Mouse (Mus musculus) Patski (cell line): ENCODE results near the gene Yipf3. TPM values are rescaled to one million over a fixed set of nuclear protein-coding genes. Genes with fewer than 3 reads are reported as not detected.
A peak's percentile ranks its signal among the peaks of the same experiment; 100 is the strongest.

Experiments
- ATAC-seq: fragments of 100-300 bp; one replicate; pipeline ENCODE4 v1.8.0; 2021
- CTCF ChIA-PET: fragments of 350-600 bp; sonication (Branson Sonifier 250); formaldehyde crosslinking; loops from one replicate; lab custom pipeline; 2022; ENCODE audit warnings: inconsistent platforms; lab: Charles Lee
- POLR2A ChIA-PET: fragments of 350-600 bp; sonication (Branson Sonifier 250); formaldehyde crosslinking; loops from one replicate; lab custom pipeline; 2022; ENCODE audit warnings: antibody characterized with exemption, inconsistent platforms; lab: Charles Lee
- DNase-seq: peaks from one replicate; pipeline ENCODE4 v3.0.0-alpha.2; 2011; ENCODE audit warnings: low read depth, low spot score
- H3K27me3 ChIP-seq: fragments of 371-371 bp; one replicate; pipeline ENCODE4 v1.5.1; 2021
- CTCF ChIP-seq: fragments of 100-300 bp; IDR thresholded peaks from one replicate; pipeline ENCODE4 v1.5.1; 2021
- in situ Hi-C: fragments of 300-500 bp; cut with MboI; formaldehyde crosslinking; loops from 3 replicates; pipeline ENCODE4 v1.11.1; 2018; ENCODE audit warnings: low pct_unique_long_range_greater_than_20kb, mixed read lengths
- polyA plus RNA-seq: library from polyadenylated mRNA; unstranded; gene quantifications from one replicate; pipeline ENCODE4 v1.2.3, GENCODE M21; 2021

Yipf3 gene
- polyA plus RNA-seq, 1 experiment from 2014 or later = 88.7 TPM

GRCm38 (mm10) chr17:46297364-46298219 lies 49.7 kb downstream of the Yipf3 start, which contains the start of gene Dlk2:
Gene Dlk2, plus strand, starts transcription at chr17:46297421.
- in situ Hi-C loops = loop anchor here (5.0 kb wide), 1 partner anchor 35 kb away; no protein-coding TSS in a partner anchor
- H3K27me3 ChIP-seq = peaks cover 28% of the 10 kb centered on the region
- ATAC-seq = no peak

GRCm38 (mm10) chr17:46298220-46298913 lies 50.5 kb downstream of the Yipf3 start:
- DNase-seq (no peak), ATAC-seq (peak; percentile 66)
- ChIA-PET CTCF (interaction anchor here (1.0 to 3.7 kb wide), 3 partner anchors 18 to 34 kb away, joined by 3 to 26 read pairs (median 4); no protein-coding TSS in a partner anchor), POLR2A (interaction anchor here (0.9 kb wide), 1 partner anchor 32 kb away, joined by 3 read pairs; no protein-coding TSS in a partner anchor)
- in situ Hi-C loops = loop anchor here (5.0 kb wide), 1 partner anchor 36 kb away; no protein-coding TSS in a partner anchor
- peaks cover 26% of the 10 kb centered on the region for H3K27me3 ChIP-seq
- no peak for TF ChIP-seq CTCF

More at GRCm38 (mm10) chr17:46297364-46298219, 49.7 kb downstream of the Yipf3 start, which contains the start of gene Dlk2:
- CTCF ChIA-PET = interaction anchor here (1.7 kb wide), 1 partner anchor 28 kb away, joined by 4 read pairs; no protein-coding TSS in a partner anchor
- DNase-seq = no peak
- POLR2A ChIA-PET = interaction anchor here (0.6 to 0.9 kb wide), 2 partner anchors 31 to 376 kb away, joined by 3 read pairs; no protein-coding TSS in a partner anchor
- no peak for TF ChIP-seq CTCF

- ChIA-PET CTCF (interaction anchor here (1.0 to 3.7 kb wide), 2 partner anchors 32 to 37 kb away, joined by 3 to 26 read pairs; no protein-coding TSS in a partner anchor), POLR2A (interaction anchor here (1.3 kb wide), 1 partner anchor 41 kb away, joined by 3 read pairs; no protein-coding TSS in a partner anchor)
- no peak for TF ChIP-seq CTCF
- H3K27me3 ChIP-seq = peaks cover 5% of the 10 kb centered on the region
- no peak for DNase-seq
- in situ Hi-C loops = no loop called here
- no peak for ATAC-seq
Measured at GRCm38 (mm10) chr17:46301892-46302291, 54.0 kb downstream of the Yipf3 start.

Other genes starting within 250 kb of the Yipf3 start
- 124 TPM for gene Vegfa, start 215.7 kb upstream of the Yipf3 start, polyA plus RNA-seq
- gene Mrps18a, start 137.1 kb upstream of the Yipf3 start, polyA plus RNA-seq = 100 TPM
- gene Rsph9, start 103.9 kb upstream of the Yipf3 start, polyA plus RNA-seq = 29.3 TPM
- gene Mad2l1bp, start 94.5 kb upstream of the Yipf3 start, polyA plus RNA-seq = 14.6 TPM
- 84.7 TPM for gene Gtpbp2, start 87.0 kb upstream of the Yipf3 start, polyA plus RNA-seq
- gene Polh, start 45.4 kb upstream of the Yipf3 start, polyA plus RNA-seq = 14.4 TPM
- gene Xpo5, start 45.3 kb upstream of the Yipf3 start, polyA plus RNA-seq = 48.3 TPM
- 93.1 TPM for gene Polr1c, start within 50 bp of the Yipf3 start, polyA plus RNA-seq
- gene Lrrc73, start 5.5 kb downstream of the Yipf3 start, polyA plus RNA-seq = 9.4 TPM
- gene Tjap1, start 34.9 kb downstream of the Yipf3 start, polyA plus RNA-seq = 55.3 TPM
- 1.4 TPM for gene Dlk2, start 49.3 kb downstream of the Yipf3 start, polyA plus RNA-seq
- 7.6 TPM for gene Abcc10, start 80.3 kb downstream of the Yipf3 start, polyA plus RNA-seq
- gene Zfp318, start 135.7 kb downstream of the Yipf3 start, polyA plus RNA-seq = 18.6 TPM
- not detected for gene Crip3, start 180.8 kb downstream of the Yipf3 start, polyA plus RNA-seq
- not detected for gene Slc22a7, start 190.4 kb downstream of the Yipf3 start, polyA plus RNA-seq
- gene Ttbk1, start 239.6 kb downstream of the Yipf3 start, polyA plus RNA-seq = 0.21 TPM
- 16.9 TPM for gene Dnph1, start 248.6 kb downstream of the Yipf3 start, polyA plus RNA-seq